Mouse (Mus musculus) cerebellum, adult 8-10 months (tissue): ENCODE measurements around the gene Baiap2.

Experiments
- DNase-seq: peaks from one replicate; pipeline ENCODE4 v3.0.0; 2022

Baiap2 gene

DNA sequence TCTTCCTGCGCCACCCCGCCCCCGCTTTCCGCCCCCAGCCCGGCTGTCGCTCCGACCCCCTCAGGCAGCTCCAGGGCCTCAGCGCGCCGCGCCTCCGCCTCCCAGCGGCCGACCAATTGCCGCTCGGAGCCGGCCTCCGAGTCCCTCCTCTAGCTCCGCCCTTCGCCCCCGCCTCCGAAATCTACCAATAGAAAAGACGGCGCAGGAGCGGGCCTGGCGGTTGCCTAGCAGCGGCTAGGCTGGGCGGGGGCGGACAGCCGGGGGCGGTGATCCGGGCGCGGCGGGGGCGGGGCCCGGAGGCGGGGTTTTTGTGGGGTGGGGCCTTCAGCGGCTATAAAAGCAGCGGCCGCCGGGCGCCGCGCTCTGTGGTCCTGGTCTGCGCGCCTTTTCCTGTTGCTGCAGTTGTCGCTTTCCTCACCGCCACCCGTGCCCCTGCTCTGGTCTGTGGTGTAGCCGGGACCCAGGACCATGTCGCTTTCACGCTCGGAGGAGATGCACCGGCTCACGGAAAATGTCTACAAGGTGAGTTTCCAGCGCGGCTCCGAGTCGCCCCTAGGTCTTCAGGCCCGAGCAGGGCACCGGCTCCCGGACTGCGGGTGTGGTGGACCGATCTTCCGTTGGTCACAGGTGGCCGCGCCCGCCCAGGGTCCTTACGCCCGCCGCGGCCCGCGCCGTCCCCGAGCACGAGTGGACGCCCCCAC is at the start of gene Baiap2:
Gene Baiap2 (plus strand): TSS at position 37 of the 701 bp plus-strand sequence.
- DNase-seq: peak; percentile 97

- no peak for DNase-seq
These were observed 48.8 kb upstream of the Baiap2 start for GRCm38 (mm10) chr11:119893667-119894236.

DNA sequence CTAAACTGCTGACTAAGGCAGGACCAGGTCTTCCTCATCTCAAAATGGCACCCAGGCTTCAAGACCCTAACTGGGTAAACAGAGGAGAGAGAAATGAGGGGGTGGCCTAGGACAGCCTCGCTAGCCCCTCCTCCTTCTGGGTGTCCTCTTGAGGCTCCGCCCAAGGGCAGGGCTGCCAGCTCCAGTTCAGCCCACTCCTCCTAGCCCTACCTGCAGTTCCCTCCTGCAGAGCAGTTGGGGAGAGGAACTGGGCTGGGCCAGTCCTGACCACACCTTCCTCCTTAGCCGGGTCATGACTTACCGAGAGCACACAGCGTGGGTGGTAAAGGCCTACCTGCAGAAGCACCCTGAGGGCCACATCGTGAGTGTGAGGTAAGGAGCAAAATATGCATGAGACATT is 47.9 kb upstream of the Baiap2 start:
- no peak for DNase-seq

DNA sequence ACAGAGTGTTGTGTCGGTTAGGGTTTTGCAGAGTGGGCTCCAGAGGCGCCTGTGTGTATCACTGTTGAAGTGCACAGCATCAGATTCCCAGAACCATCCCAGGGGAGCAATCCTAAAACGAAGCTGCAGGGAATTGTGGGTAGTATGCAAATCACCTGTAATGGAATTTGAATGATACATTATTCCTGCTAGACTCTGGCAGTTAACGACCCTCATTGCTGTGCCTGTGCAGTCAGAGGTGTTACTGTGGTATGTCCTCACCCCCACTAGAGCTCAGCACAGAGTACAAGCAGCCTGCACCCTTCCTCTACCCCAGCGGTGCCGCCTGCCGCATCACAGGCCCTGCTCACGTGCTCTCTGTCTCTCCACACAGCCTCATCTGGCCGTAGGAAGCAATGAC is 45.5 kb upstream of the Baiap2 start:
- DNase-seq: no peak

DNA sequence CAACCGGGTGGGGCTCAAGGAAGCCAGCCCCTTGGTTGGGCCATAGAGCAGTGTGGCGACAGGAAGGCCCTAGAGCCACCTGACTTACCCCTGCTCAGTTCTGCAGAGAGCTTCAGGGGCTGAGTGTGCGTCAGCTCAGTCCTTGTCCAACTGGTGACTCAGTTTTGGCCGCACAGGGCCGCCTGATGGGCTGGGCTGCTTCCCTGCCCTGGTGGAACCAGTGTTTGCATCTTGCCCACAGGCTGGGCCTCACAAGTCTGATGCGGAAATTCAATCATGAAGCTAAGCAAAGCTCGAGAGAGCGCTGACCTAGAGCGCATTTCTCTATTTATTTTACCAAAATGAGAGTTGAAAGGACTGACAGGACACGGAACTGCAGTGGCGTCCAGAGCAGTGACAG is 43.6 kb upstream of the Baiap2 start:
- no peak for DNase-seq

DNA sequence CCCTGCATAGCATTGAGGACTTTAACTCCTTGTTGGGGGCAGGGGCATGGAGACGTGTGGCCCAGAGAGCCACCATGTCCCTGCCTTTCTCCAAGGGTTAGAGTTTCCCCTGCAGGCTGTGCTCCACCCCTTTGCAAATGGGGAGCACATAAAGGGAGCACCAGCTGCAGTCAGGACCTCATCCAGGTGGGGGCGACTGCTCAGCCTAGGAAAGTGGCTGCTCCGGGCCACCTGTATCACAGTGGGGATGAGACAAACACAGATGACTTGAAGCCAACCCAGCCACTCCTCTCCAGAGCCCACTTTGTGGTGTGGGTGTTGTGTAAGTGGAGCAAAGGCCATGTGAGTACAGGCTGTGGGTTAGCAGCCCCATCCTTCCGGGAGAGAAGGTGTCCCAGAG is 41.4 kb upstream of the Baiap2 start:
- no peak for DNase-seq

GRCm38 (mm10) chr11:119902891-119903290 is 39.7 kb upstream of the Baiap2 start:
- DNase-seq: no peak

DNA sequence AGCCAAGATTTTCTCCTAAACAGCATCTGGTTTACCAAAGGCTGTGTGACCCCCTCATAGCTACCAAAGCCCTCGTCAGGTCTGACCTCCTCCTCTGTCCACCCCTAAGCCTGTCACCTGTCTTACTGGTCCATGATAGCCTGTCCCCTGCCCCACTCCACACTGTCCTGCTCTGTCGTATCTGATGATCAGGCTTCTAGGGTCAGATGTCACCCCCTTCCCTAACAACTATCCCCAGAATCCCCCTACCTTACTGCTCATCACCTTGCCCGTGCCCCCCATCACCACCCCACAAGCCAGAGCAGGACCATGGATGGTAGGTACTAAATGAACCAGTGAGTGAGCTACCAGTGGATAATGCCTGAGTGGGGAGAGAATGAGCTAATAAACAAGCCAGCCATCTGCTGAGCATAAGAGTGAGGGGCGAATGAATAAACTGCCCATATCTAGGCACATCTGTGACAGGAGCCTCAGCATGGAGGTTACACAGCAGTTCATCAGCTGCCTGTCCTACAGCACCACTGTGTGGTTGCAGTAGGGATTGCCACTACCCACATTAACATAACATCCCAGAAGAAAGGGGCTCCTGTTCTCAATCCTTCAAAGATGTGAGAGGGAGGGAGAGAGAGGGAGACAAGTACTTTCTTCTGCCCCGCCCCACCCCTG is 37.8 kb upstream of the Baiap2 start:
- DNase-seq: peak; percentile 77

GRCm38 (mm10) chr11:119905794-119906193 is 36.8 kb upstream of the Baiap2 start:
- DNase-seq: no peak

GRCm38 (mm10) chr11:119907006-119907650 is 35.4 kb upstream of the Baiap2 start:
- DNase-seq: no peak

GRCm38 (mm10) chr11:119907711-119908110 is 34.9 kb upstream of the Baiap2 start:
- no peak for DNase-seq

- DNase-seq: peak; percentile 63
These were observed 33.1 kb upstream of the Baiap2 start for GRCm38 (mm10) chr11:119909436-119909835.

DNA sequence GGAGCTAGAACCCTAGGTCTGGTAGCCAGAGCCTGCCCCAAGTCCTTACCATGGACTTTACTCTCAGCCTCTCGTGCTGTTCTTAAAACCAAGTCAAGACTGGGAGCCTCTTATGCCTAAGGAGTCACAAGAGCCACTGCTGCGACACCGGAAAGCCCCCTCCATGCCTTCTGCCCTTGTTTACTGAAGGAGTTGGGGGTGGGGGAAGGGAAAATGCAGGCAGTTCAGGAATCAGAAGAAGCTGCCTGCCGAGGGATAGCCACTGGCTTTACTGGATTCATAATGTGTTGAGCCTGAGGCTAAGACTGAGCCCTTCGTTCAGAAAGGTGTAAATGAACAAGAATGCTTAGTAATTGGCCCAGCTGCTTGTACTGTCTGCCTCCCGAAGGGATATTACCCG is 29.7 kb upstream of the Baiap2 start:
- no peak for DNase-seq

GRCm38 (mm10) chr11:119913291-119913934 is 29.1 kb upstream of the Baiap2 start, which contains the start of gene Chmp6:
Chmp6 (plus strand) TSS chr11:119913441.
- DNase-seq: peak; percentile 94

DNA sequence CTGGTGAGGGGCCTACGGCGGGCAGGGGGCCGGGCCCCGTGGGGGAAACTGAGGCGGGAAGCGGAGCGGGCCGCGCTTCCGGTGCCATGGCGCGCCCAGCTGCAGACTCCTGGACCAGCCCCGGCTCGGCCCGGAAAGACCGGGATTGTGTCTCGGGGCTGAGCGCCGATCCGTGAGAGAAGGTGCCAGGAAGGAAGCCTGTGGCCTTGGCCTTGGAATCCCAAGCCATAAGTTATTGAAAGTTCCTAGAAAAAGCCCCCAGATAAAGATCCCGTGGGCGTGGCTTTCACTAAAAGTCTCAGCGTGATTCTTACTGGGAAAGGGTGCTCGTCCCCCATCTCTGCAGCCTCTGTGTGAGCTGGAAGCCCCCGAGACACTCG is 28.6 kb upstream of the Baiap2 start:
- no peak for DNase-seq

DNA sequence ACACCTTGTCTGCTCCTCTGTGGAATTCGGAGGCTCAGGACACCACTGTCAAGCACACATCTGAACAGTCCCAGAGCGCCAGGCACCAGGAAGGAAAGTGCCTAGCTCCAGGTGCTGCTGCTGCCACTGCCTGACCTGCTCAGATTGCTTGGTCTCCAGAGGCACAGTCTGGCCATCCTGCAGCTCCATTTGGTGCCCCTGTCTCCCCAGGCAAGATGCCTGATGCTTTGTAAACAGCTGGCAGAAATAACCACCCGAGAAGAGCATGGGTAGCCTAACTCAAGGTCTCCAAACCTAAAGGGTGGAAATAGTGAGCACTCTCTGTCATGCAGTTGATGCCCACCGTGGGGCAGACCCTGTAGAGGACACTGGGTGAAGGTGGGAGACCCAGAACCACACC is 28.2 kb upstream of the Baiap2 start:
- DNase-seq: no peak

DNA sequence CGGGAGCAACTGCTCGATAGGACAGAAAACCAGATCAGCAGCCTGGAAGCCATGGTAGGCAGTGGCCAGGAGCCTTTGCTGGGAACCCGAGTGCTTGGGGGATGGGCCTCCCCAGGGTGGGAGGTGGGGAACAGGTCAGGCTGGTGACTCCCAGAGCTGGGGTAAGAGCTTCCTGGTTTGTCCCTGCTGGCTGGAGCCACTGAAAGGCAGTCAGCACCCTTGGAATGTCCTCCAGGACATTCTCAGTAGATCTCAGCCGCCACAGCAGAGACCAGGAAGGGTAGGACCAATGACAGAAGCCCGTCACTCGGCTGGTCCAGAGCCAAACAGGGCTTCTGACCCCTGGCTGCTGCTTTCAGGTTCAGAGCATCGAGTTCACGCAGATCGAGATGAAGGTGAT is 26.9 kb upstream of the Baiap2 start:
- DNase-seq: no peak

DNA sequence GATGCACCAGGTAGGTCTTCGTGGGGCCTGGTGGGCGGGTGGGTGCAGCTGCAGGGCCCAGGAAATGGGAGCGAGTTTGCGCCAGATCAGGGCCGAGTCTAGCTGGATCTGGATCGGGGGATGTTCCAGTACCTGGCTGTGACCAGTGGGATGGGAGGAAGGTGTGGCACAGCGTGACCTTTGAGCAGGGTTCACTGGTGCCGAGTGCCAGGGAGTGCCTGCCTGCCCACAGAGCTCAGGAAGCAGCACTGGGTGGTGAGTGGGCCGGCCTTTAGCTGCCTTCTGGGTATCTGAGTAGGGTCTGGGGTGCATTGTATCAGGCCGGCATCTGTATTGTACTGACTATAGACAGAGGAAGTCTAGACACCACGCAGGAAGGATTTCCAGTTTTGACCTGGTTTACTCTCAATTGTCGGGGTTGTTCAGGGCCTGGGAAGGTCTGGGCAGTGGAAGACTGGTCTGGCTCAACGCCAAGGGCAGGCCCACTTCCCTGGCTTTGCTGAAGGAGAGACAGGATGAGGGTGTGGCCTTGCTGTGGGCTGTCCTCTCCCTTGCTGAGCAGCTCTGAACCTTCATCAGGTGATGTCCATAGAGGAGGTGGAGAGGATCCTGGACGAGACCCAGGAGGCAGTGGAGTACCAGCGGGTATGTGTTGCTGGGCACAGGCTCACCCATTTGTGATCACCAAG is 26.3 kb upstream of the Baiap2 start:
- DNase-seq: no peak

GRCm38 (mm10) chr11:119916834-119917469 is 25.6 kb upstream of the Baiap2 start:
- no peak for DNase-seq

GRCm38 (mm10) chr11:119918521-119918920 is 24.0 kb upstream of the Baiap2 start:
- no peak for DNase-seq

- DNase-seq: no peak
These were observed 23.1 kb upstream of the Baiap2 start for GRCm38 (mm10) chr11:119919432-119919831.

DNA sequence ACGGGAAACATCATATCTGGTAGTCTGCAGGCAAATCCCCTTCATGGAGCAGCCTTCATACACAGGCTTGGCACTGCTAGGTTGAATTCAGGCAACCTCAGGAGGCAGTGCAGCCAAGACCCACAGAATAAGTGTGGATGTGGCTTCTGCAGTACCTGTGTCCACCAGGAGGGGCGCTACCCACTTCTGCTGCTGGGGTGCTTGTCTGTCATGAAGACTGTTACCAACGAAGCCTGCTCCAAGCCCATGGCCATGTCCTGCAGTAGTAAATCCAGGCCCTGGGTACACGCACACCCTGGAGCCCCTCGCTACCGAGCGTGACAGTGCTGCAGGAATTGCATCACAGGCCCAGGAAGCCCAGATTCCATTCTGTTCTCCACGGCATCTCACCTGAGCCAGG is 22.7 kb upstream of the Baiap2 start:
- DNase-seq: peak; percentile 76
